Mouse (Mus musculus) heart, adult 2 months (tissue): ENCODE data around the gene Btbd2. TPM values are rescaled to one million over a fixed set of nuclear protein-coding genes. Genes with fewer than 3 reads are reported as not detected.

Source experiments
- DNase-seq, 2 experiments: peaks; one replicate each; pipeline ENCODE4 v3.0.0; 2021
- H3K27ac ChIP-seq: fragments of 200-600 bp; 2 replicates; pipeline ENCODE4 v1.8.1; 2022
- H3K27me3 ChIP-seq: fragments of 200-500 bp; 2 replicates; pipeline ENCODE4 v1.6.1; 2012; ENCODE audit warnings: mild to moderate bottlenecking, low read length, inconsistent platforms, mixed read lengths; ENCODE audit not compliant: control insufficient read depth, insufficient read depth
- H3K36me3 ChIP-seq: fragments of 200-500 bp; 2 replicates; pipeline ENCODE4 v1.6.1; 2012; ENCODE audit warnings: low read length, inconsistent platforms; ENCODE audit not compliant: control insufficient read depth, insufficient read depth
- H3K4me1 ChIP-seq: fragments of 200-500 bp; 2 replicates; pipeline ENCODE4 v1.6.1; 2011; ENCODE audit warnings: low read length; ENCODE audit not compliant: control insufficient read depth, insufficient read depth
- H3K4me3 ChIP-seq: fragments of 200-600 bp; 2 replicates; pipeline ENCODE4 v1.8.1; 2022
- H3K79me2 ChIP-seq: fragments of 200-500 bp; replicated peaks from 2 replicates; pipeline ENCODE4 v1.6.1; 2012; ENCODE audit warnings: mild to moderate bottlenecking, inconsistent platforms, low read length, moderate library complexity, mixed read lengths; ENCODE audit not compliant: control insufficient read depth, insufficient read depth
- H3K9ac ChIP-seq: fragments of 200-500 bp; 2 replicates; pipeline ENCODE4 v1.6.1; 2012; ENCODE audit warnings: low read depth, mild to moderate bottlenecking, control low read depth, inconsistent platforms, low read length, mixed read lengths
- CTCF ChIP-seq: fragments of 200-600 bp; IDR thresholded peaks from 2 replicates; pipeline ENCODE4 v1.8.1; 2022; ENCODE audit warnings: antibody characterized with exemption, mild to moderate bottlenecking, moderate library complexity
- EP300 ChIP-seq: fragments of 200-500 bp; IDR thresholded peaks from 2 replicates; pipeline ENCODE4 v1.6.1; 2011; ENCODE audit warnings: low read depth, low read length, control low read depth; ENCODE audit not compliant: insufficient read depth
- POLR2A ChIP-seq: fragments of 200-500 bp; IDR thresholded peaks from 2 replicates; pipeline ENCODE4 v1.6.1; 2011; ENCODE audit warnings: mild to moderate bottlenecking, low read depth, low read length, control low read depth; ENCODE audit not compliant: insufficient read depth
- WGBS: fragments of 180-500 bp; shearing (Covaris S2); methylation state at CpG from one replicate; pipeline ENCODE4 v1.1.7; 2018; 5-methylcytosine and 5-hydroxymethylcytosine counted together
- intact Hi-C: fragments of 180-260 bp; cut with DNase I; formaldehyde crosslinking; loops from one replicate; pipeline ENCODE4 v1.15.1; 2025
- polyA plus RNA-seq: library from polyadenylated mRNA; depleted of rRNA; stranded (reverse); fragments of >200 nt; gene quantifications from 2 replicates; pipeline ENCODE4 v1.2.3, GENCODE M21; 2012
- total RNA-seq, 2 experiments: library from RNA; stranded (reverse); gene quantifications; 2 replicates each; pipeline ENCODE4 v1.2.3; 2021

Gene Btbd2
- total and polyA plus RNA-seq, 3 experiments, result 43.7 to 60.1 (median 44.2) TPM

DNA sequence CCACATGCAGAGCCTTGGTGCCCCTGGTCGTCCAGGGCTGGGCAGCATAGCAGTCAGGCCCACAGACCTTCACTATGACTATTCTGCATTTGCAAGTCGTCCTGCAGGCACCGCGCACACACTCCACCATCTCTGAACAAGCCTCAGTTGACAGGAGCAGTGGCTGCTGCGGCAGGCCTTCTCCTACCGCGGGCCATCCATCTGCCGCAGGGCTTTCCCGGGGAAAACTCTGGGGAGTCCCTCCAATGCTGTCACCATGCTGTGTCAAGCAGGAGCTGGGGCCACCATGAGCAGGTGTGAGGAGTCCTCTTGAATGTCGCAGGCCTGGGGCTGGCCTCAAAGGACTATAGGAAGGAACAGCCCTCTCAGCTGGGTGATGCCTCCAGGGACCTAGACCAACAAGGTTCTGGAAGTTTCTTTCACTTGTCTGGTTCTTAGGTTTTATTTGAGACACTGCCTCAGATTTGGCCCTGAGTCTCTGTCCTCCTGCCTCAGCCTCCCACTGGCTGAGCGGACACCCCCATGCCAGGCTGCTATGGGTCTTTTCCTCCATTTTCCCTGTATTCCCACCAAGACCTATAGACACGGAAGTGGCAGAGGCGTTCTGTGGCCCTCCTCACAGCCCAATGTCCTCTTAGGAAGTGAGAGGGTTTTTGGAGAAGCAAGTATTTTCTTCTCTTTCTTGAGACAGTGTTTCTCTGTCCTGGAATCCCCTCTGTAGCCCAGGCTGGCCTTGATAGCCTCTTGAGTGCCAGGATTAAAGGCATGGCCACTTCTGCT lies 37.5 kb upstream of the Btbd2 start:
- TF ChIP-seq EP300 (no peak), POLR2A (no peak), CTCF (no peak)
- peak overlapping the region; percentile 75 for H3K27ac ChIP-seq
- peak overlapping the region; percentile 28 for H3K9ac ChIP-seq
- peaks cover 9% of the 10 kb centered on the region for H3K4me1 ChIP-seq
- no peak overlapping the region for H3K4me3 ChIP-seq
- 87% methylated on average over 13 of the region's 13 CpGs for WGBS
- no peak for DNase-seq
- no peaks in the 10 kb centered on the region for H3K79me2 ChIP-seq
- intact Hi-C loops, result no loop called here
- H3K36me3 ChIP-seq, result no peaks in the 10 kb centered on the region; the same call in 1 of the 2 replicates
- no peaks in the 10 kb centered on the region for H3K27me3 ChIP-seq

DNA sequence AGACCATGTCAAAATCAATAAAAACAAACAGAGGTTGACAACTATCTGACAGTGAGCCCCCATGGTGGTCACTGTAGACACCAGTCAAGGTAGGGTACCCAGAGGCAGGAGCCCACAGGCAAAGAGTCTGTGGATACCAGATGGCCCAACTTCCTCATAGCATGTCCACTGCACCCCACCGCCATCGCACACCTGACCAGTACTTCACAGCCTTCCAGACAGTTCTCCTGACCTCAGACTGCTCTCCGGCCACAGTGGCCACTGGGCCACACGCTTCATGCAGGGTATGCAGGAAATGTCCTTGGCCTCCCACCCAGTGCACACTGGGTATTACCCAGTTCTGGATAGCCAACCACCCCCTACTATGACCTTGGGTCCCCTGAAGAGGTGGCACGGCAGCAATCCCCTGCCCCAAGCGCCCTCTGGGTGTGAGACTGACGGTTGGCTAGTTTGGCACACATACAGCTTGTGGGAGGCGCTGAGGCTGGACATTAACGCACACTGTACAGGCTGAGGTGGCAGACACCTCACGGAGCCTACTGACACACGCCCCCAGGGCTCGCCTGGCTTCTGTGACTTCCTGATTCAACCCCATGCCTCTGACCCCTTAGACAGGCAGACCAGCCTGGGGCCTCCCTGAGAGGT lies 36.7 kb upstream of the Btbd2 start:
- no peaks in the 10 kb centered on the region; the same call in 1 of the 2 replicates for H3K36me3 ChIP-seq
- TF ChIP-seq POLR2A (no peak), EP300 (no peak), CTCF (no peak)

DNA sequence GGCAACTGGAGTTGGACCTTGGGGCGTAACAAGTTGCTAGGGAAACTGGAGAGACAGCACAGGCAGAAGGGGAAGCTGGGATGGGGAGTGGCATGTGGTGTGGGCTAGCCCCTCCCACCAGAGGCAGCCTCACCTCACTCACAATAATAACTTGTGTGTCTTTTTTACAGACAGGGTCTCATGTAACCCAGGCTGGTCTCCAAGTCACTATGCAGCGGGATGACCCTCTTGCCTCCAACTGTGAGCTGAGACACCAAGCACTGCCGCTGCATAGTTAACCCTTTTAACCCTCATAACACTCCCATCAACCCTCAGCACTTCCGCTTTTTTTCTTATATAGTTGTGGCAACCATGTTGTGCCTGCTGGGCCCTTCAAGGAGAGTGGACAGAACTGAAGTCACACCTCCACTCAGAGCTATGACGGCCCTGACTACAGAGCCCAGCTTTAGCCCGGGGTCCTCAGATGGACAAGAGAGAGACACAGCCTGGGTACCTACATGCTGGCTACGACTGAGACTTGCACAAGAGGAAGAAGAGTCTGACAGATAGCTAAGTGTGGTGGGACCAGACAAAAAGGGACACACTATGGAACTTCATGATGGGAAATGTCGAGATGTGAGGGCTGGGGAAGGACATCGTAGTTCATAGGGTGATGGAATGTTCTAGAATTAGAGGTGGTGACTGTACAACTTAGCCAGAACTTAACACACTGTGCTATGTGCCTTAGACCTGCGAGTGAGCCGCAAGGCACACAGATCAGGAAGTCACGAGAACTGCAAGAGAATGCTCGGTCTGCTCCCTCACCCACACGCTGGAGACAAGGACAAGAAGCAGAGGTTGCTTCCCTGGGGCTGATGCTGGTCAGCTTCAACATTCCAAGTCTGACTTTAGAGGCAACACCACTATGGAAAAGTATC lies 35.6 kb upstream of the Btbd2 start:
- intact Hi-C loops, result no loop called here
- Histone ChIP-seq H3K9ac (0 out of 2 replicates have a peak overlapping the region, but pooled peaks have one; percentile 11), H3K4me1 (peaks cover 9% of the 10 kb centered on the region), H3K27me3 (no peaks in the 10 kb centered on the region), H3K4me3 (no peak overlapping the region), H3K79me2 (no peaks in the 10 kb centered on the region), H3K27ac (no peak overlapping the region; the same call in 1 of the 2 replicates), H3K36me3 (no peaks in the 10 kb centered on the region; the same call in 1 of the 2 replicates)
- TF ChIP-seq POLR2A, result no peak
- TF ChIP-seq EP300, result no peak
- no peak for TF ChIP-seq CTCF
- peak; percentile 32 to 71 for DNase-seq
- 74% methylated on average over 14 of the region's 14 CpGs for WGBS

More for the DNA sequence above, 36.7 kb upstream of the Btbd2 start:
- Histone ChIP-seq H3K4me1 (peaks cover 9% of the 10 kb centered on the region), H3K4me3 (no peak overlapping the region), H3K79me2 (no peaks in the 10 kb centered on the region), H3K27me3 (no peaks in the 10 kb centered on the region), H3K27ac (no peak overlapping the region; the same call in 1 of the 2 replicates), H3K9ac (no peak overlapping the region)
- DNase-seq, result no peak
- 81% methylated on average over 12 of the region's 12 CpGs for WGBS
- intact Hi-C loops, result no loop called here

DNA sequence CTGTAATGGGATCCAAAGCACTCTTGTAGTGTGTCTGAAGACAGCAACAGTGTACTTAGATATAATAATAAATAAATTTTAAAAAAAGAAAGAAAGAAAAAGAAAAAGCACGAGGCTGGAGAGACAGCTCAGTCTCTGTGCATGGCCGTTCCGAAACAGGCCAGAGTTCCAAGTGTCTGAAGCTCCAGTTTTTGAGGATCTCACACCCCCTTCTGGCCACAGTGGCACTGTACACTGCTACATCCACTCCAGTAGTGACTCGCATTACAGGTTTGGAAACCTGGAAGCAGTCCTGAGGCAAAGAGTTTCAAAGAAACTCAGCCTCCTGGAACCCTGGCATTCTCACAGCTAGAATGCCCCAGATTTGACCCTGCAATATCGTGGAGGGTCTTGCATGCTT lies 31.0 kb upstream of the Btbd2 start:
- no peak overlapping the region for H3K4me3 ChIP-seq
- no peak overlapping the region for H3K27ac ChIP-seq
- intact Hi-C loops, result loop anchor here (1.0 kb wide), 2 partner anchors 77 to 122 kb away; no protein-coding TSS in a partner anchor
- H3K4me1 ChIP-seq, result no peaks in the 10 kb centered on the region; the same call in 1 of the 2 replicates
- H3K36me3 ChIP-seq, result no peaks in the 10 kb centered on the region
- no peaks in the 10 kb centered on the region for H3K79me2 ChIP-seq
- TF ChIP-seq EP300, result peak; percentile 90
- peak; percentile 95 for TF ChIP-seq CTCF
- no peak for TF ChIP-seq POLR2A
- DNase-seq, result peak; percentile 71 to 78
- H3K9ac ChIP-seq, result no peak overlapping the region
- 12% methylated on average over 5 of the region's 5 CpGs for WGBS
- no peaks in the 10 kb centered on the region for H3K27me3 ChIP-seq

DNA sequence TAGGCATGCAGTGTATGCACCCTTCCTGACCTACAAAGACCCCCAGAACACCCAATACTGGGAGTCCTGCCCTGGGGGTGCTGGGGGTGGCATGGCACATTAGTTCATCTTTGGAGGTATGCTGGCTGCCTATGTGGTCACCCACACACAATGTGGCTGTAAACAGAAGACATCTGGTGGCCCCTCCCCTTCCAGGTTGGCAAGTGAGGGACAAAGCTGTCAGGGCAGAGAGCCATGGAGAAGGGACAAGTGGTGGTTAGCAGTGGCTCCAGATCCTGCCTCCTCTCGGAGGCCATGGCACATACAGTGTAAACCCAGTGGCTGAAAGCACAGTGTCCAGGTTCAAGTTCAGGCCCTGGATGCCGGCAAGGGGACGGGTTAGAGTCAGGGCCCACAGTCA lies 29.7 kb upstream of the Btbd2 start:
- 87% methylated on average over 3 of the region's 3 CpGs for WGBS

More for the DNA sequence above, 29.7 kb upstream of the Btbd2 start:
- Histone ChIP-seq H3K27me3 (no peaks in the 10 kb centered on the region), H3K4me3 (no peak overlapping the region), H3K9ac (no peak overlapping the region), H3K4me1 (no peaks in the 10 kb centered on the region), H3K36me3 (no peaks in the 10 kb centered on the region), H3K79me2 (no peaks in the 10 kb centered on the region), H3K27ac (no peak overlapping the region)
- TF ChIP-seq POLR2A (no peak), CTCF (no peak), EP300 (no peak)
- DNase-seq, result no peak
- intact Hi-C loops, result no loop called here
